Mouse (Mus musculus): ENCODE measurements around the gene Kif3b.

GRCm38 (mm10) chr2:153370871-153371270 lies 79.7 kb downstream of the Kif3b start:
- no peak for TF ChIP-seq POLR2A (IDR thresholded peaks at IDR 0.05; ENCODE audit: borderline replicate concordance, insufficient read depth, low read length)
- TF ChIP-seq CTCF (IDR thresholded peaks at IDR 0.05; ENCODE audit: borderline replicate concordance, insufficient read depth, low read depth, low read length): no peak

Data from cerebellum, adult 2 months (tissue).